Mouse (Mus musculus) hindbrain, embryonic 16.5 days (tissue): ENCODE measurements at regions not wholly inside any gene's neighbourhood (a gene's known extent, or its start where the extent isn't known, plus 50 kb on each side); places are given as distances from the start of the nearest gene placed in this dataset.
A peak's percentile ranks its signal among the peaks of the same experiment; 100 is the strongest.

Experiments used
- ATAC-seq: fragments of 200-750 bp; cut with Nextera tagmentation; 2 replicates; pipeline ENCODE4 v1.8.0; 2017; ENCODE audit warnings: moderate TSS enrichment, moderate library complexity
- H3K27ac ChIP-seq: fragments of 300-500 bp; sonication (generic); 2 replicates; pipeline ENCODE4 v1.5.1; 2014; ENCODE audit warnings: low read depth, mild to moderate bottlenecking, control low read depth, low read length, moderate library complexity
- H3K27me3 ChIP-seq: fragments of 300-500 bp; sonication (generic); replicated peaks from 2 replicates; pipeline ENCODE4 v1.6.1; 2014; ENCODE audit warnings: low read length; ENCODE audit not compliant: control insufficient read depth, insufficient read depth
- H3K36me3 ChIP-seq: fragments of 300-500 bp; sonication (generic); 2 replicates; pipeline ENCODE4 v1.6.1; 2014; ENCODE audit warnings: mild to moderate bottlenecking, low read length, moderate library complexity, mixed read lengths; ENCODE audit not compliant: control insufficient read depth, insufficient read depth
- H3K4me1 ChIP-seq: fragments of 300-500 bp; sonication (generic); 2 replicates; pipeline ENCODE4 v1.6.1; 2014; ENCODE audit warnings: low read depth, low read length; ENCODE audit not compliant: control insufficient read depth, insufficient read depth
- H3K4me2 ChIP-seq: fragments of 300-500 bp; sonication (generic); 2 replicates; pipeline ENCODE4 v1.6.1; 2014; ENCODE audit warnings: mild to moderate bottlenecking, low read length, control low read depth, moderate library complexity
- H3K4me3 ChIP-seq: fragments of 300-500 bp; sonication (generic); 2 replicates; pipeline ENCODE4 v1.5.1; 2014; ENCODE audit warnings: mild to moderate bottlenecking, low read length, control low read depth, moderate library complexity
- H3K9ac ChIP-seq: fragments of 300-500 bp; sonication (generic); 2 replicates; pipeline ENCODE4 v1.6.1; 2014; ENCODE audit warnings: low read depth, mild to moderate bottlenecking, control low read depth, low read length, moderate library complexity
- H3K9me3 ChIP-seq: fragments of 300-500 bp; sonication (generic); 2 replicates; pipeline ENCODE4 v1.6.1; 2014; ENCODE audit warnings: mild to moderate bottlenecking, low read length, moderate library complexity; ENCODE audit not compliant: control insufficient read depth
- WGBS: fragments of 180-500 bp; shearing (Covaris S2); extraction: QIAGEN DNeasy Blood & Tissue Kit; methylation state at CpG from one replicate; pipeline ENCODE4 v1.1.7; 2014; 5-methylcytosine and 5-hydroxymethylcytosine counted together

- no peaks in the 10 kb centered on the region for H3K36me3 ChIP-seq
- H3K4me3 ChIP-seq: no peak overlapping the region
- no peaks in the 10 kb centered on the region for H3K9me3 ChIP-seq
- H3K9ac ChIP-seq: no peak overlapping the region
- 0 out of 2 replicates have a peak, but pooled peaks have one; percentile 45 for ATAC-seq
- H3K27ac ChIP-seq: peak overlapping the region; percentile 52; the same call in 1 of the 2 replicates
- H3K4me2 ChIP-seq: no peak overlapping the region
- 40% methylated on average over 17 of the region's 17 CpGs for WGBS
- peaks cover 5% of the 10 kb centered on the region; the same call in 1 of the 2 replicates for H3K4me1 ChIP-seq
- H3K27me3 ChIP-seq: no peaks in the 10 kb centered on the region
Observed at GRCm38 (mm10) chr9:47307752-47308500, 222.0 kb upstream of the Cadm1 start.

- H3K27me3 ChIP-seq: no peaks in the 10 kb centered on the region
- H3K36me3 ChIP-seq: no peaks in the 10 kb centered on the region
- H3K9ac ChIP-seq: no peak overlapping the region
- H3K4me1 ChIP-seq: no peaks in the 10 kb centered on the region
- ATAC-seq: no peak
- no peaks in the 10 kb centered on the region for H3K9me3 ChIP-seq
- no peak overlapping the region for H3K4me3 ChIP-seq
- WGBS: 60% methylated on average over 4 of the region's 4 CpGs
- no peak overlapping the region for H3K4me2 ChIP-seq
- no peak overlapping the region for H3K27ac ChIP-seq
Observed at GRCm38 (mm10) chr9:47313433-47313832, 216.5 kb upstream of the Cadm1 start.

- no peaks in the 10 kb centered on the region for H3K9me3 ChIP-seq
- no peak overlapping the region for H3K27ac ChIP-seq
- H3K9ac ChIP-seq: no peak overlapping the region
- H3K4me2 ChIP-seq: no peak overlapping the region
- WGBS: 100% methylated on average over 1 of the region's 1 CpGs
- H3K36me3 ChIP-seq: no peaks in the 10 kb centered on the region
- no peak for ATAC-seq
- no peaks in the 10 kb centered on the region for H3K27me3 ChIP-seq
- no peak overlapping the region for H3K4me3 ChIP-seq
- H3K4me1 ChIP-seq: no peaks in the 10 kb centered on the region
Observed at GRCm38 (mm10) chr9:47314236-47314635, 215.7 kb upstream of the Cadm1 start.

DNA sequence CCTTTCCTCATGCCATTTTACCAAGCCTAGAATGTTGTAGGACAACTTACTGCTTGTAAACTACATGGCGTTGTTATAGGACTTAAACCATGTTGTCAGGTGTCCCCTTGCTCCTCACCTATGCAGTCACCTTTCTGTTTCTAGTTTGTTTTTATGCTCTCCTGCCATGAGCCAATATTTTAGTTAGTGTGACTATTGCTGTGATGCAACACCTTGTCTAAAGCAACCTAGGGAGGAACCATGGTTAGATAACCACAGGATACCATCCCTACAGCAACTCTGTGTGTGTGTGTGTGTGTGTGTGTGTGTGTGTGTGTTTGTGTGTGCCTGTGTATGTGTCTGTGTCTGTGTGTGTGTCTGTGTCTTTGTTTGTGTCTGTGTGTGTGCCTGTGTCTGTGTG lies 209.6 kb upstream of the Cadm1 start:
- H3K4me1 ChIP-seq: no peaks in the 10 kb centered on the region
- no peak overlapping the region for H3K27ac ChIP-seq
- H3K9ac ChIP-seq: no peak overlapping the region
- no peak for ATAC-seq
- H3K36me3 ChIP-seq: no peaks in the 10 kb centered on the region
- H3K27me3 ChIP-seq: no peaks in the 10 kb centered on the region
- H3K4me3 ChIP-seq: no peak overlapping the region
- H3K9me3 ChIP-seq: no peaks in the 10 kb centered on the region
- WGBS: 96% methylated on average over 1 of the region's 1 CpGs
- H3K4me2 ChIP-seq: no peak overlapping the region

GRCm38 (mm10) chr9:47321106-47321789 lies 208.7 kb upstream of the Cadm1 start:
- Histone ChIP-seq H3K27ac (no peak overlapping the region), H3K36me3 (no peaks in the 10 kb centered on the region), H3K9ac (no peak overlapping the region), H3K27me3 (no peaks in the 10 kb centered on the region), H3K4me3 (no peak overlapping the region), H3K4me1 (no peaks in the 10 kb centered on the region), H3K9me3 (no peaks in the 10 kb centered on the region), H3K4me2 (no peak overlapping the region)
- 79% methylated on average over 10 of the region's 10 CpGs for WGBS
- ATAC-seq: no peak

- H3K36me3 ChIP-seq: no peaks in the 10 kb centered on the region
- WGBS: 67% methylated on average over 5 of the region's 5 CpGs
- no peak for ATAC-seq
- no peaks in the 10 kb centered on the region for H3K9me3 ChIP-seq
- H3K27ac ChIP-seq: no peak overlapping the region
- no peaks in the 10 kb centered on the region for H3K4me1 ChIP-seq
- H3K9ac ChIP-seq: no peak overlapping the region
- no peaks in the 10 kb centered on the region for H3K27me3 ChIP-seq
- no peak overlapping the region for H3K4me2 ChIP-seq
- no peak overlapping the region for H3K4me3 ChIP-seq
Observed at GRCm38 (mm10) chr9:47322293-47322692, 207.7 kb upstream of the Cadm1 start.

DNA sequence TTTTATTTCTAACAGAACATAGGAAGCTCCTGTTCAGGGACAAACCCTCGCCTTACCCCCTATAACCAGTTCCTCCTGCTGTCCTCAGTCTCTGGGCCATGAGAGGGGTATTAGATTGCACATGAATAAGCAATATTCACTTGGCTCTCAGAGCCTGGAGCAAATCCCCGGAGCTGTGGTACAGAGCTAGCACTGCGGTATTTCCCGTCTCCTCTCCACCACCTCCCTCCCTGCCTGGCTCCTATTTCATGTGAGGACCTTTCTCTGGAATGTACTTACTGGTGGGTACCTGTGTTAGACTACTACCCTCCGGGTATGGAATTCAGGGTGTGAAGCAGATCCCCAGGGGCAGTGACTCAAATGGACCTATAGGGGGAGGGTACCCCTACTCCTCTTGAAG lies 206.9 kb upstream of the Cadm1 start:
- H3K27ac ChIP-seq: no peak overlapping the region
- no peak overlapping the region for H3K4me2 ChIP-seq
- no peaks in the 10 kb centered on the region for H3K4me1 ChIP-seq
- H3K36me3 ChIP-seq: no peaks in the 10 kb centered on the region
- no peaks in the 10 kb centered on the region for H3K27me3 ChIP-seq
- H3K4me3 ChIP-seq: no peak overlapping the region
- no peak overlapping the region for H3K9ac ChIP-seq
- ATAC-seq: no peak
- H3K9me3 ChIP-seq: no peaks in the 10 kb centered on the region
- 66% methylated on average over 5 of the region's 5 CpGs for WGBS

DNA sequence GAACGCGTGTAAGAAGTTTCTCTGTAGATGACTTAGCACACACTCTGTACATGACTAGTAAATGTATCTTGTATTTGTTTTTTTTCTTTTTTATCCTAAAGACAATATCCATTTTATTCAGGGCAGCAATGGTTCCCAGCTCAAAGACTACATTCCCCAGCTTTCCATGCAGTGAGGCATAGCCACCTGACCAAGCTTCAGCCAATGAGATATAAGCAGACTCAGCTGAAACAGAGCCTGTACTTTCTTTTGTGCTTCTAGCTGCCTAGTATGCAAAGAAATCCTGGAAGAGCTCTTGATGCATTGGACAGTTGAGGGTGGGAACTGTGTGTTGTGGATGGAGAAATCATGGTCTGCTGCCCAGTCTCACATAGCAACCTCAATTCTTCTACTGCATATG lies 202.4 kb upstream of the Cadm1 start:
- Histone ChIP-seq H3K27me3 (no peaks in the 10 kb centered on the region), H3K9ac (no peak overlapping the region), H3K36me3 (no peaks in the 10 kb centered on the region), H3K4me3 (no peak overlapping the region), H3K4me2 (no peak overlapping the region), H3K4me1 (no peaks in the 10 kb centered on the region), H3K27ac (no peak overlapping the region), H3K9me3 (no peaks in the 10 kb centered on the region)
- ATAC-seq: peak; percentile 94
- 97% methylated on average over 2 of the region's 2 CpGs for WGBS

DNA sequence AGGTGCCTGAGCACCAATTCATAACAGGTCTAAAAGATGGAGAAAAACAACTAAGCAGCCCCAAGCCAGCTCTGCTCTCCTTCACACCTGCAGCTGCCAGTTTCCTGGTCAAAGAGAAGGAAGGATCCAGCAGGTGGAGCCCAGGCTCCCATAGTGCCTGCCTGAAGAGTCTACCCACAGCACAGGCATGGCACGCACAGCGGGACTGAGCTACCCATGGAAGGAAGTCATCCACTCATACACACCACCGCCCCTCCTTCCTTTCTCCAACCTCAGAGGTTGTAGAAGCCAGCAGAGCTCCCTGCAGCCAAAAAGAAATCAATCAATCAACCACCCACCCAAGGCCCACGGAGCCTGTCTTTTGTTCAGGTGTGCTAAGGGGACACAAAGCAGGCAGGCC lies 197.0 kb upstream of the Cadm1 start:
- H3K27me3 ChIP-seq: no peaks in the 10 kb centered on the region
- no peak for ATAC-seq
- H3K27ac ChIP-seq: no peak overlapping the region
- H3K4me2 ChIP-seq: no peak overlapping the region
- H3K4me1 ChIP-seq: no peaks in the 10 kb centered on the region
- no peak overlapping the region for H3K4me3 ChIP-seq
- no peak overlapping the region for H3K9ac ChIP-seq
- no peaks in the 10 kb centered on the region for H3K9me3 ChIP-seq
- WGBS: 47% methylated on average over 4 of the region's 4 CpGs
- H3K36me3 ChIP-seq: no peaks in the 10 kb centered on the region
